Mouse (Mus musculus) E14TG2a.4 (cell line): ENCODE data around the gene Tldc2.

Experiments used
- H3K27me3 ChIP-seq: 2 replicates; pipeline ENCODE4 v1.6.1; 2014; ENCODE audit warnings: low read length, control low read depth; ENCODE audit not compliant: insufficient read depth
- H3K36me3 ChIP-seq: 2 replicates; pipeline ENCODE4 v1.6.1; 2014; ENCODE audit warnings: low read length, control low read depth; ENCODE audit not compliant: insufficient read depth
- H3K4me1 ChIP-seq: replicated peaks from 2 replicates; pipeline ENCODE4 v1.6.1; 2014; ENCODE audit warnings: low read depth, low read length, control low read depth
- H3K4me3 ChIP-seq: replicated peaks from 2 replicates; pipeline ENCODE4 v1.5.1; 2014; ENCODE audit warnings: mild to moderate bottlenecking, low read length
- H3K9me3 ChIP-seq: 2 replicates; pipeline ENCODE4 v1.6.1; 2014; ENCODE audit warnings: low read length, control low read depth
- CTCF ChIP-seq: conservative IDR thresholded peaks from 2 replicates; pipeline ENCODE4 v1.5.1; 2014; ENCODE audit warnings: low read length
- NANOG ChIP-seq: IDR thresholded peaks from 2 replicates; pipeline ENCODE4 v1.6.1; 2014; ENCODE audit warnings: borderline replicate concordance, low read length, mixed read lengths
- POU5F1 ChIP-seq: IDR thresholded peaks from 2 replicates; pipeline ENCODE4 v1.6.1; 2014; ENCODE audit warnings: low read length, borderline replicate concordance

Gene Tldc2

GRCm38 (mm10) chr2:157129601-157130164, 42.8 kb downstream of the Tldc2 start:
- no peak for TF ChIP-seq CTCF
- no peak for TF ChIP-seq POU5F1
- TF ChIP-seq NANOG, result no peak
- H3K36me3 ChIP-seq, result peaks cover 35% of the 10 kb centered on the region
- H3K4me3 ChIP-seq, result no peak overlapping the region
- H3K9me3 ChIP-seq, result no peaks in the 10 kb centered on the region
- peaks cover 6% of the 10 kb centered on the region; the same call in 1 of the 2 replicates for H3K27me3 ChIP-seq
- H3K4me1 ChIP-seq, result peaks cover 10% of the 10 kb centered on the region

- TF ChIP-seq CTCF, result no peak
- H3K36me3 ChIP-seq, result peaks cover 24% of the 10 kb centered on the region
- H3K9me3 ChIP-seq, result no peaks in the 10 kb centered on the region
- no peak overlapping the region for H3K4me3 ChIP-seq
- H3K27me3 ChIP-seq, result peaks cover 6% of the 10 kb centered on the region; the same call in 1 of the 2 replicates
- H3K4me1 ChIP-seq, result peaks cover 17% of the 10 kb centered on the region
Measured at GRCm38 (mm10) chr2:157130813-157131514, 44.1 kb downstream of the Tldc2 start.

GRCm38 (mm10) chr2:157132086-157132485, 45.2 kb downstream of the Tldc2 start:
- peaks cover 19% of the 10 kb centered on the region for H3K4me1 ChIP-seq
- H3K4me3 ChIP-seq, result no peak overlapping the region
- TF ChIP-seq CTCF (no peak), POU5F1 (no peak), NANOG (no peak)
- peaks cover 6% of the 10 kb centered on the region; the same call in 1 of the 2 replicates for H3K27me3 ChIP-seq
- peaks cover 14% of the 10 kb centered on the region for H3K36me3 ChIP-seq
- no peaks in the 10 kb centered on the region for H3K9me3 ChIP-seq

- peaks cover 6% of the 10 kb centered on the region; the same call in 1 of the 2 replicates for H3K27me3 ChIP-seq
- TF ChIP-seq CTCF (no peak), NANOG (no peak)
- peaks cover 9% of the 10 kb centered on the region; the same call in 1 of the 2 replicates for H3K36me3 ChIP-seq
- no peak overlapping the region for H3K4me3 ChIP-seq
- peaks cover 19% of the 10 kb centered on the region for H3K4me1 ChIP-seq
- H3K9me3 ChIP-seq, result no peaks in the 10 kb centered on the region
Measured at GRCm38 (mm10) chr2:157132686-157133540, 46.1 kb downstream of the Tldc2 start.

GRCm38 (mm10) chr2:157133769-157134478, 47.1 kb downstream of the Tldc2 start:
- H3K4me3 ChIP-seq, result peak overlapping the region; percentile 90
- peaks cover 19% of the 10 kb centered on the region for H3K4me1 ChIP-seq
- H3K27me3 ChIP-seq, result peaks cover 6% of the 10 kb centered on the region; the same call in 1 of the 2 replicates
- H3K9me3 ChIP-seq, result no peaks in the 10 kb centered on the region
- TF ChIP-seq POU5F1 (no peak), NANOG (no peak), CTCF (no peak)
- H3K36me3 ChIP-seq, result peaks cover 2% of the 10 kb centered on the region; the same call in 1 of the 2 replicates

GRCm38 (mm10) chr2:157134479-157134931, 47.6 kb downstream of the Tldc2 start:
- Histone ChIP-seq H3K4me1 (peaks cover 19% of the 10 kb centered on the region), H3K9me3 (no peaks in the 10 kb centered on the region), H3K36me3 (no peaks in the 10 kb centered on the region), H3K4me3 (peak overlapping the region; percentile 90), H3K27me3 (peaks cover 6% of the 10 kb centered on the region; the same call in 1 of the 2 replicates)
- TF ChIP-seq NANOG (no peak), CTCF (no peak), POU5F1 (no peak)

GRCm38 (mm10) chr2:157135014-157135413, 48.2 kb downstream of the Tldc2 start, which contains the start of gene Samhd1:
Gene Samhd1 (minus strand): TSS chr2:157135265.
- Histone ChIP-seq H3K36me3 (no peaks in the 10 kb centered on the region), H3K27me3 (peaks cover 6% of the 10 kb centered on the region; the same call in 1 of the 2 replicates), H3K9me3 (no peaks in the 10 kb centered on the region), H3K4me1 (peaks cover 19% of the 10 kb centered on the region), H3K4me3 (peak within 1 kb of the TSS; percentile 90)
- no peak for TF ChIP-seq NANOG
- TF ChIP-seq POU5F1, result no peak
- no peak for TF ChIP-seq CTCF
